ENCODE assay signal across 8 mouse cellular contexts in genomic region chr7:139119152-139119774, GRCm38 (mm10). TPM values are rescaled to one million over a fixed set of nuclear protein-coding genes. Genes with fewer than 3 reads are reported as not detected.
DNase-seq lines count a peak whose midpoint lies in the region; ATAC-seq and TF ChIP-seq lines count a peak whose summit lies in the region.

No protein-coding gene starts in this region.

- H3K9me3 ChIP-seq in hindbrain, embryonic 11.5 days (ENCODE audit: control insufficient read depth, low read length), result no peaks in the 10 kb centered on the region

- POLR2A ChIA-PET in Patski (lab: Charles Lee), result interaction anchor here (0.8 kb wide), 1 partner anchor 83 kb away, joined by 3 read pairs; no protein-coding TSS in a partner anchor

- in situ Hi-C loops in Patski (cut with MboI; ENCODE audit: low pct_unique_long_range_greater_than_20kb), result no loop called here

- WGBS in hindbrain, embryonic 11.5 days, result 49% methylated on average over 13 of the region's 13 CpGs

- DNase-seq in Patski (ENCODE audit: low read depth, low spot score), result no peak
- peak; percentile 86 for DNase-seq in cerebellum, adult 8-10 months
- DNase-seq in hindbrain, embryonic 11.5 days (ENCODE audit: low spot score), result peak; percentile 90
- peak; percentile 73 to 93 for DNase-seq in layer of hippocampus, adult 8-10 months (ENCODE audit: low spot score in 2 of 2)
- DNase-seq in lung, postnatal 25 days (ENCODE audit: low spot score), result peak; percentile 78
- DNase-seq in retina, postnatal 7 days (ENCODE audit: low read depth, low spot score), result peak; percentile 70
- DNase-seq in urinary bladder, adult 2 months (ENCODE audit: low spot score), result peak; percentile 62

- H3K4me1 ChIP-seq in hindbrain, embryonic 11.5 days (replicated peaks; ENCODE audit: control insufficient read depth, insufficient read depth, low read length), result no peaks in the 10 kb centered on the region

- no peaks in the 10 kb centered on the region for H3K36me3 ChIP-seq in hindbrain, embryonic 11.5 days (ENCODE audit: control insufficient read depth, insufficient read depth, low read length)

- H3K4me3 ChIP-seq in hindbrain, embryonic 11.5 days (ENCODE audit: low read depth, low read length), result no peak overlapping the region

- H3K27me3 ChIP-seq in Patski, result no peaks in the 10 kb centered on the region
- H3K27me3 ChIP-seq in hindbrain, embryonic 11.5 days (ENCODE audit: control insufficient read depth, insufficient read depth, low read length), result no peaks in the 10 kb centered on the region

- H3K27ac ChIP-seq in hindbrain, embryonic 11.5 days (ENCODE audit: low read depth, low read length), result no peak overlapping the region

- CTCF ChIA-PET in Patski (lab: Charles Lee), result interaction anchor here (0.7 to 3.1 kb wide), 17 partner anchors 8 to 365 kb away, joined by 3 to 15 read pairs (median 3); no protein-coding TSS in a partner anchor

- H3K4me2 ChIP-seq in hindbrain, embryonic 11.5 days (replicated peaks; ENCODE audit: low read depth, low read length), result no peak overlapping the region

- no peak overlapping the region for H3K9ac ChIP-seq in hindbrain, embryonic 11.5 days (ENCODE audit: low read depth, low read length)

- TF ChIP-seq CTCF in Patski (IDR thresholded peaks at IDR 0.05), result peak; percentile 90

- peak; percentile 57 for ATAC-seq in Patski
- peak; percentile 84 for ATAC-seq in frontal cortex, adult (ENCODE audit: low TSS enrichment)
- peak; percentile 66; the same call in 1 of the 2 replicates for ATAC-seq in hindbrain, embryonic 11.5 days (ENCODE audit: low FRiP score)

RNA-seq across cellular contexts. Expression of gene Dpysl4, which starts 33.5 kb away (rescaled TPM):
- not detected for polyA plus RNA-seq in Patski (2021)
- polyA plus RNA-seq in hindbrain, embryonic 11.5 days (2014; fragmentation: Nextera tagmentation; extraction: Ambion mirVana), result 231 and 251 TPM in 2 replicates
- 10 to 100 TPM; 48.8 to 55.4 (median 53.4) TPM for total RNA-seq in layer of hippocampus, adult 8-10 months (2022)
- 3.7 and 4.3 TPM in 2 replicates for polyA plus RNA-seq in urinary bladder, adult 2 months (2012; rRNA removed)

Comparison
In these comparisons a context has a peak if more than half of its experiments do, and no peak if none do; other contexts are left out.
1. RNA of gene Dpysl4, which starts 33.5 kb away (polyA plus RNA-seq): 231 to 251 TPM in hindbrain, embryonic 11.5 days; 3.7 to 4.3 TPM in urinary bladder, adult 2 months and not detected in Patski (single experiment); every median in the first group is over 10 times any median in the second.
2. Peak in every context shown above with its lines, with median percentiles within 50 percentile points of each other: ATAC-seq.